Mouse (Mus musculus): ENCODE data around the gene Afap1l2. TPM values are rescaled to one million over a fixed set of nuclear protein-coding genes. Genes with fewer than 3 reads are reported as not detected.

Afap1l2 gene
- polyA plus RNA-seq, 1 experiment from 2014 or later, result 12.0 TPM

DNA sequence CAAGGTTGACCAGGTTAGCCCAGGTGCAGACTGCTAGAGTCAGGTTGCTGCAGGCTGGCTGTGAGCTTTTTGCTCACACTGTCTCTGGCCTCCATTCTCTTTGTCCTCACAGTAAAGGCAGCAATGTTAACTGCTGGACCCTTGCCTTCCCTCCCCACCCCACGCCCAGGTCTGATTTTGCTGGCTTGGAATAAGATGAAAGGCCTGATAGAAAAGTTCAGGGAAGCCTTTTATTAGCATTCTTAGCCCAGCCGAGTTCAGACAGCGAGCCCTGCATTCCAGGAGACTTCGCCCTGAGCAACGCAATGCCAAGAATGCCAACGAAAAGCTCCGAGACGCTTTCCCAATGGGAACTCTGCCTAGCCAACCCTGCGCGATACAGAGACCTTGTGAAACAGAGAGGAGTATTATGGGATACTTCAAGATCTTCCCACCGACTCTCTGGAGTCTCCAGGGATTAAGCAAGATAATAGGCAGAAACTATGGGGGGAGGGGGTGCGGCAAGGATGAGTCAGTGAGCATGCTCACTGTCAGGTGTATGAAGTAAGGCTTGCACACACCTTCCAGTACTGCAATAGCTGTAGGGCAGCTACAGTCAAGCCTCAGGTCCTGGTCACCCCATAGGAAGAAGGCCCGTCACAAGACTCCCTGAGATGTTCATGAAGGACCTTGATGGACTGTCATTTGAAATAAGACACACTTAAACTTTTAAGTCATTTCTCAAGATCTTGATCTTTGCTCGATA, 17.5 kb downstream of the Afap1l2 start:
- 28% methylated on average over 14 of the region's 14 CpGs for WGBS
- no peak overlapping the region for H3K9ac ChIP-seq
- no peak overlapping the region for H3K4me3 ChIP-seq
- no peak overlapping the region for H3K4me2 ChIP-seq
- no peaks in the 10 kb centered on the region for H3K36me3 ChIP-seq
- H3K4me1 ChIP-seq, result peaks cover 24% of the 10 kb centered on the region
- no peaks in the 10 kb centered on the region for H3K9me3 ChIP-seq
- no peaks in the 10 kb centered on the region for H3K27me3 ChIP-seq
- peak overlapping the region; percentile 40 for H3K27ac ChIP-seq
- no peak for ATAC-seq (ENCODE audit: insufficient number of reproducible peaks, low FRiP score, low TSS enrichment, low read depth)

GRCm38 (mm10) chr19:56989171-56989570, 18.9 kb downstream of the Afap1l2 start:
- Histone ChIP-seq H3K4me1 (peaks cover 28% of the 10 kb centered on the region), H3K27me3 (no peaks in the 10 kb centered on the region), H3K36me3 (no peaks in the 10 kb centered on the region), H3K9me3 (no peaks in the 10 kb centered on the region), H3K4me3 (no peak overlapping the region), H3K4me2 (no peak overlapping the region), H3K9ac (no peak overlapping the region), H3K27ac (no peak overlapping the region)
- 81% methylated on average over 8 of the region's 8 CpGs for WGBS
- no peak for ATAC-seq (ENCODE audit: insufficient number of reproducible peaks, low FRiP score, low TSS enrichment, low read depth)

- peak; percentile 55; the same call in 1 of the 2 replicates for ATAC-seq (ENCODE audit: insufficient number of reproducible peaks, low FRiP score, low TSS enrichment, low read depth)
- no peaks in the 10 kb centered on the region for H3K36me3 ChIP-seq
- WGBS, result 39% methylated on average over 4 of the region's 4 CpGs
- no peak overlapping the region for H3K4me2 ChIP-seq
- no peaks in the 10 kb centered on the region for H3K27me3 ChIP-seq
- H3K9ac ChIP-seq, result no peak overlapping the region
- peak overlapping the region; percentile 74 for H3K27ac ChIP-seq
- peaks cover 29% of the 10 kb centered on the region for H3K4me1 ChIP-seq
- H3K4me3 ChIP-seq, result no peak overlapping the region
- no peaks in the 10 kb centered on the region for H3K9me3 ChIP-seq
Measured at GRCm38 (mm10) chr19:56984229-56984628, 23.8 kb downstream of the Afap1l2 start.

- peak overlapping the region; percentile 74 for H3K27ac ChIP-seq
- no peaks in the 10 kb centered on the region for H3K27me3 ChIP-seq
- no peaks in the 10 kb centered on the region for H3K9me3 ChIP-seq
- 62% methylated on average over 10 of the region's 10 CpGs for WGBS
- H3K36me3 ChIP-seq, result no peaks in the 10 kb centered on the region
- H3K4me2 ChIP-seq, result no peak overlapping the region
- H3K4me1 ChIP-seq, result peaks cover 24% of the 10 kb centered on the region
- H3K9ac ChIP-seq, result no peak overlapping the region
- no peak overlapping the region for H3K4me3 ChIP-seq
- ATAC-seq (ENCODE audit: insufficient number of reproducible peaks, low FRiP score, low TSS enrichment, low read depth), result no peak
Measured at GRCm38 (mm10) chr19:56983757-56984156, 24.3 kb downstream of the Afap1l2 start.

DNA sequence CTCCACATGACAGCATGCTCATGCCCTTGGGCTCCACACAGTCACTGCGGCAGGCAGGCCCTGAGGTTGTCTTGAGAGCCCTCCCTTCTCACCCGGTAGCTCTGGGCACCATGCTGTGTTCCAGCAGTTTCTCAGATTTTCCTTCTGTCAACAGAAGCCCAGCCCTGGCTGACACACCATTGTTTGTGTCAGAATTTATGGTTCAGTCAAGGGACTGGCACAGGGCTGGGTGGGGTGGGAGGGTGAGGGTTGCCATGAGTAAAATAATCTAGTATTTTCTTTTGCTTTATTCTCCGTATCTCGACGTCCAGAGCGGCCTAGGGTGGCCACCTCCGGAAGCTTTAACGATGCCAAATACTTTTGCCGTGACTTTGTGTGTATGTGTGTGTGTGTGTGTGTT, 26.3 kb downstream of the Afap1l2 start:
- Histone ChIP-seq H3K4me2 (no peak overlapping the region), H3K9ac (no peak overlapping the region), H3K27ac (0 out of 2 replicates have a peak overlapping the region, but pooled peaks have one; percentile 27), H3K36me3 (no peaks in the 10 kb centered on the region), H3K27me3 (no peaks in the 10 kb centered on the region), H3K9me3 (no peaks in the 10 kb centered on the region), H3K4me3 (no peak overlapping the region), H3K4me1 (peaks cover 31% of the 10 kb centered on the region)
- WGBS, result 61% methylated on average over 9 of the region's 9 CpGs
- no peak for ATAC-seq (ENCODE audit: insufficient number of reproducible peaks, low FRiP score, low TSS enrichment, low read depth)

GRCm38 (mm10) chr19:56980803-56981202, 27.2 kb downstream of the Afap1l2 start:
- no peak overlapping the region for H3K4me2 ChIP-seq
- peaks cover 32% of the 10 kb centered on the region for H3K4me1 ChIP-seq
- no peak overlapping the region for H3K4me3 ChIP-seq
- H3K9ac ChIP-seq, result no peak overlapping the region
- H3K27ac ChIP-seq, result no peak overlapping the region; the same call in 1 of the 2 replicates
- H3K27me3 ChIP-seq, result no peaks in the 10 kb centered on the region
- H3K9me3 ChIP-seq, result no peaks in the 10 kb centered on the region
- no peaks in the 10 kb centered on the region for H3K36me3 ChIP-seq
- no peak for ATAC-seq (ENCODE audit: insufficient number of reproducible peaks, low FRiP score, low TSS enrichment, low read depth)
- 69% methylated on average over 2 of the region's 2 CpGs for WGBS

DNA sequence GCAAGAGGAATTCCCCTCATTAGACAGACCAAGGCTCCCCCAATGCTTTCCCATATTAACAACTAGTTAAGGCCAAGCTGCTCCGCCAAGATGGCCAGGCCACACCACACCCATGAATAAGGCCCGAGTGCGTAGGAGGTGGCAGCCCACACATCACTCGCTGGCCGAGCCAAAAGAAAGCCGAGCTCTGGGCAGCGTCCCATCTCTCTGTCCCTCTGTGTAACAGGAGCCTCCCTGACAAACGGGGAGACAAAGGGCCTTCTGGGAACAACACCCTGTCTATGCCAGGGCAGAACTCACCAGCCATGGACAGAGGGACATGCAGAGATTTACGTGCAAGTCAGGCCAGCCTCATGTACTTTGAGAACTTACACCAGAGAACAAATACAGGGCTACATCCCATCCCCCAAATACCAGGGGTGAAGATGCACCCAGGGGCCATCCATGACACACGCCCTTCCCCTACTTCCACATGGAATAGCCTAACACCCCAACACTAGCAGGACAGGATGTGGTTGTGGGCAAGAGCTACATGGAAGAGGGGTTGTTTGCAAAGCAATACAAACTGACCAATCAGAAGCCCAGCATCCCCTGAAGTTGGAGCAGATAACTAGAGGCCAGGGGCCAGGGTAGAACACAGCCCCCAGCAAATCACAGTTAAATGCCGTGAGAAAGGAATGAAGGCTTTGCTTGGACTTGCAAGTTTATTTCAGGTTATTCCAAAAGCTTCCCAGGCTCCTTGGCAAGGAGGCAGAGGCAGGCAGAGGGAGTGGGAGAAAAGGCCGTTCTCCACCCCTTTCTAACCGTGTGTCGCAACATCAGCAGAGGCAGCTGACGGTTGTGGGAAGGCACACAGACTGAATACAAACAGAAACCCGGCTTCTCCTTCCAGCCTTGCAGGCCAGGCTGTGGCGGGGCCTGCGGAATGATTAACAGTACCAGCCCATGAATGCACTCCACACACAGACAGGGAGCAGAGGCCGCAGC, 30.8 kb downstream of the Afap1l2 start:
- Histone ChIP-seq H3K27me3 (no peaks in the 10 kb centered on the region), H3K4me2 (no peak overlapping the region), H3K4me1 (peaks cover 21% of the 10 kb centered on the region), H3K4me3 (no peak overlapping the region), H3K36me3 (no peaks in the 10 kb centered on the region), H3K9me3 (no peaks in the 10 kb centered on the region), H3K27ac (peak overlapping the region; percentile 70), H3K9ac (no peak overlapping the region)
- no peak; the same call in 1 of the 2 replicates for ATAC-seq (ENCODE audit: insufficient number of reproducible peaks, low FRiP score, low TSS enrichment, low read depth)
- 57% methylated on average over 19 of the region's 19 CpGs for WGBS

DNA sequence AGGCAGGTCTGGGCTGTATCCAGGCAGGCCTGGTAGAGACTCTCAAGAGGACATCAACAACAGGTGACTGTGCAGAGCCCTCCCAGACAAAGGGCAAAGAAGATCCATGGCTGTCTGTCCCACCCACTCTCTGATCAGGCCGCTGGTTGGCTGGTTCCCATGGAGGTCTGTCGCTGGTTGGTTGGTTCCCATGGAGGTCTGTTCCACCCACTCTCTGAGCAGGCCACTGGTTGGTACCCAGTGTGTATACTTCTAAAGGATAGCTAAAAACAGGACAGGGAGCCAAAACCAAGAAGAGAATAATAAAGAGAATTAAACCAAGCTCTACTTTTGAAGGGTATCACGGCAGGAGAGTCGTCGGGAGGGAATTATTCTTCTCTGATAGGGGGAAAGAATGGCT, 31.5 kb downstream of the Afap1l2 start:
- Histone ChIP-seq H3K4me1 (peaks cover 16% of the 10 kb centered on the region), H3K27ac (peak overlapping the region; percentile 70; the same call in 1 of the 2 replicates), H3K4me3 (no peak overlapping the region), H3K9me3 (no peaks in the 10 kb centered on the region), H3K9ac (no peak overlapping the region), H3K36me3 (no peaks in the 10 kb centered on the region), H3K4me2 (no peak overlapping the region), H3K27me3 (no peaks in the 10 kb centered on the region)
- WGBS, result 89% methylated on average over 5 of the region's 5 CpGs
- ATAC-seq (ENCODE audit: insufficient number of reproducible peaks, low FRiP score, low TSS enrichment, low read depth), result no peak

DNA sequence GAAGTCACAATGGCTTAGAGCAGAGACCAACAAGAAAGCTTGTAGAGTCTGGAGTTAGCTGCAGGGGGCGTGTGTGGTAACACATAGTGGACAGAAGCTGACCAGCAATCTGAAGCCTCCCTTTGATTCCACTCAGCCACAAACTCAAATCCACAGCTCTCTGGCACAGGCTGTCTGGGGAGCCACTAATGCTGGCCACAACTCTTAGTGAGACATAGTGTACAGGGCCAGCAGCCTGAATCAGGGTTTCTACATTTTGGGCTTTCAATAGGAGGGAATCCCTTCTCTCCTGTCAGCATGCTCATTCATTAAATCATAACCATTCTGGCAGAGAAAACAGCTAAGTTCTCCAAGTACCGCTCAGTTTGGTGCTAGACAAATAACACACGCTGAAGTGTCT, 32.5 kb downstream of the Afap1l2 start:
- 80% methylated on average over 3 of the region's 3 CpGs for whole genome bisulfite sequencing
- Histone ChIP-seq H3K4me2 (no peak overlapping the region), H3K4me1 (peaks cover 16% of the 10 kb centered on the region), H3K4me3 (no peak overlapping the region), H3K9ac (no peak overlapping the region), H3K27me3 (no peaks in the 10 kb centered on the region), H3K36me3 (no peaks in the 10 kb centered on the region), H3K9me3 (no peaks in the 10 kb centered on the region), H3K27ac (no peak overlapping the region)
- ATAC-seq (ENCODE audit: insufficient number of reproducible peaks, low FRiP score, low TSS enrichment, low read depth), result no peak

GRCm38 (mm10) chr19:56974159-56974558, 33.9 kb downstream of the Afap1l2 start:
- Histone ChIP-seq H3K9ac (no peak overlapping the region), H3K4me2 (no peak overlapping the region), H3K27ac (0 out of 2 replicates have a peak overlapping the region, but pooled peaks have one; percentile 11), H3K4me3 (no peak overlapping the region), H3K4me1 (peaks cover 13% of the 10 kb centered on the region; the same call in 1 of the 2 replicates), H3K9me3 (no peaks in the 10 kb centered on the region), H3K27me3 (no peaks in the 10 kb centered on the region), H3K36me3 (no peaks in the 10 kb centered on the region)
- 74% methylated on average over 4 of the region's 4 CpGs for WGBS
- ATAC-seq (ENCODE audit: insufficient number of reproducible peaks, low FRiP score, low TSS enrichment, low read depth), result peak; percentile 46; the same call in 1 of the 2 replicates

GRCm38 (mm10) chr19:56972768-56973167, 35.3 kb downstream of the Afap1l2 start:
- Histone ChIP-seq H3K4me3 (no peak overlapping the region), H3K9me3 (no peaks in the 10 kb centered on the region), H3K9ac (no peak overlapping the region), H3K27ac (no peak overlapping the region), H3K36me3 (no peaks in the 10 kb centered on the region), H3K4me1 (peaks cover 9% of the 10 kb centered on the region; the same call in 1 of the 2 replicates), H3K4me2 (no peak overlapping the region), H3K27me3 (no peaks in the 10 kb centered on the region)
- ATAC-seq (ENCODE audit: insufficient number of reproducible peaks, low FRiP score, low TSS enrichment, low read depth), result no peak
- 57% methylated on average over 2 of the region's 2 CpGs for WGBS

DNA sequence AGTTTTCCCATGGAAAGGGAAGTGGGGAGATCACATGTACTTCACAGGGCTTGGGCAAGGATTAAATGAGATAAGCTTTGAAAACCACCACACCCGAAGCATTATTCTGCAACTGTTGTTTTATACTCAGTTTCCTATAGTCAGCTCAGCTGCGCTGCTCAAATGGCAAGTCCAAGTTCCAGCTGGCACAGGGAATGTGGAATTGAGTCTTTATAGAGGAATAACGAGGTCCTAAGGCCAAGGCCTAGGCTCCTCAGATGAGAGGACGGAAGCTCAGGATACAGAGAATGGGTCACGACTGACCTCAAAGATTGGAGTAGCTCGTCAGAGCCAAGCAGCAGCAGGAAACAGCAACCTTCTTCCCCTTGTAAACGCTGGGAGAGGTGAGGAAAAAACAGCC, 36.7 kb downstream of the Afap1l2 start:
- Histone ChIP-seq H3K4me2 (no peak overlapping the region), H3K27me3 (no peaks in the 10 kb centered on the region), H3K9me3 (no peaks in the 10 kb centered on the region), H3K4me3 (no peak overlapping the region), H3K27ac (no peak overlapping the region), H3K9ac (no peak overlapping the region), H3K36me3 (no peaks in the 10 kb centered on the region), H3K4me1 (no peaks in the 10 kb centered on the region)
- no peak for ATAC-seq (ENCODE audit: insufficient number of reproducible peaks, low FRiP score, low TSS enrichment, low read depth)
- 49% methylated on average over 7 of the region's 7 CpGs for WGBS

Data from limb, embryonic 15.5 days (tissue).